Mouse (Mus musculus): ENCODE results near the gene Tmprss9.

Gene Tmprss9

DNA sequence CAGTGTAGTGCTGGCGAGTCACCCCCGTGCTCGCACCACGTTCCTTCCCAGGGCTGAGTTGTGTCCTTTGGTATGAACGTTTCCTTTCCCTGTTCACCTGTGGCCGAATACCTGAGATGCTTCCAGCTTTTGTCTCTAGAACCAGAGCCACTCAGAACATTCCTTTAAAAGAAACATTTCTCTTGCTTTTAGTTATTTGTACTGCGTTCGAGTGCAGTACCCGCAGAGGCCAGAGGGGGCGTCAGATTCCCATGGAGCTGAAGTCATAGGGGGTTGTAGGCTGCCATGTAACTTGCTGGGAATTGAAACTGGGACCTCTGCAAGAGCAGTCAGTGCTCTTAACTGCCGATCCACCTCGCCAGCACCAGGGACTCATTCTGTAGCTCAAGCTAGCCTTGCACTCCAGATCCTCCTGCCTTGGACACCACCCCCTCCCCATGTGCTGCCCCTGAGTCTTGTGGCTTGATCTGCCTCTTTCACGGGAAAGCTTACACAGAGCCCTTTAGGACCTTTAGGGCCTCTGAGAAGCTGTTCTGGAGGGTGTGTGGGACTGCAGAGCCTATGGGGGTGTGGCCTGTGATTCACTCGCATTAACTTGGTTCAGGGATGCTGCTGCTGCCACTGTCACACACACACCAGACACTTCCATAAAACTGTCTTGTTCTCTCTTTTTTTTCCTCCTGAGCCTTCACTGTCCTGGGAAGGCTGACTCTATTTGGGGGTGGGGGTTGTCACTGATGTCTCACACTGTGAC is 75.2 kb downstream of the Tmprss9 start:
- H3K4me3 ChIP-seq (replicated peaks; ENCODE audit: low read length): peak overlapping the region; percentile 71
- no peak for TF ChIP-seq NANOG (IDR thresholded peaks at IDR 0.05; ENCODE audit: borderline replicate concordance, low read length)
- peak; percentile 96 for TF ChIP-seq CTCF (conservative IDR thresholded peaks at IDR 0.05; ENCODE audit: low read length)
- H3K27me3 ChIP-seq (ENCODE audit: insufficient read depth, low read length): no peaks in the 10 kb centered on the region
- H3K36me3 ChIP-seq (ENCODE audit: insufficient read depth, low read length): no peaks in the 10 kb centered on the region
- no peaks in the 10 kb centered on the region for H3K9me3 ChIP-seq (ENCODE audit: low read length)
- peaks cover 96% of the 10 kb centered on the region for H3K4me1 ChIP-seq (replicated peaks; ENCODE audit: low read depth, low read length)

DNA sequence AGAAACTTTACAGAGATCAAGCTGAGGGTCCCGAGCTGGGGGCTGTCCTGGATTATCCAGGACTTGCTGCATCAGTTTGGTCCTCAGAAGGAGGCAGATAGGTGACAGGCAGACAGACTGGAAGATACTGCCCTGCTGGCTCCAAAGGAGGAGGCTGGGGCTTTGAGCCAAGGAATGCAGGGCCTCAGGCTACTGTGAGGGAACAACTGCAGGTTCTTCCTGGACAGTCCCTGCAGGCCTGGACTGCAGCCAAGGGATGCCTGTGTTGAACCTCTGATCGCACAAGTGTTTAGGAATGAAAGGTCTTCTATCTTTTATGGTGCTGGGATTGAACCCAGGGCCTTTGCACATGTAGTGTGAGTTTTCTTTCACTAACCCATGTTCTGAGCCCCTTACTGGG is 76.2 kb downstream of the Tmprss9 start:
- H3K4me3 ChIP-seq (replicated peaks; ENCODE audit: low read length): peak overlapping the region; percentile 71
- TF ChIP-seq NANOG (IDR thresholded peaks at IDR 0.05; ENCODE audit: borderline replicate concordance, low read length) (no peak), CTCF (conservative IDR thresholded peaks at IDR 0.05; ENCODE audit: low read length) (no peak), POU5F1 (IDR thresholded peaks at IDR 0.05; ENCODE audit: borderline replicate concordance, low read length) (no peak)
- H3K9me3 ChIP-seq (ENCODE audit: low read length): no peaks in the 10 kb centered on the region
- H3K27me3 ChIP-seq (ENCODE audit: insufficient read depth, low read length): no peaks in the 10 kb centered on the region
- H3K4me1 ChIP-seq (replicated peaks; ENCODE audit: low read depth, low read length): peaks cover 96% of the 10 kb centered on the region
- H3K36me3 ChIP-seq (ENCODE audit: insufficient read depth, low read length): no peaks in the 10 kb centered on the region

DNA sequence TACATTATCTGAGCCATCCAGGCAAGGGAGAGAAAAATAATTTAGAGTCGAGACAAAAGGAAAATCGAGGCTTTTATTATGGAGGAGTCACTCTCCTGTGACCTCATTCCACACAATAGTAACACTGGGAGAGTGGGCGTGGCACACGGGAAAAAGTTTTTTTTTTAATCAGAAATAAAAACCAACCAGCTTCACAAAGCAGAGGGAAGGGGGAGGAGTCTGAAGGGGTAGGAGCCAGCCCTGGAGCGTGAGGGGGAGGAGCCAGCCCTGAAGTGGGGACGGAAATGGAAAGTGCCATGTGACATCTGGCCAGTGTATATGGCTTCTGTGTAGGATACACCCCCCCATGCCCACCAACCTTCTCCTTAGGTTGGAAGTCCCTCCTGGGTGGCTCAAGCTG is 76.9 kb downstream of the Tmprss9 start:
- TF ChIP-seq NANOG (IDR thresholded peaks at IDR 0.05; ENCODE audit: borderline replicate concordance, low read length) (no peak), CTCF (conservative IDR thresholded peaks at IDR 0.05; ENCODE audit: low read length) (no peak), POU5F1 (IDR thresholded peaks at IDR 0.05; ENCODE audit: borderline replicate concordance, low read length) (no peak)
- no peaks in the 10 kb centered on the region for H3K27me3 ChIP-seq (ENCODE audit: insufficient read depth, low read length)

DNA sequence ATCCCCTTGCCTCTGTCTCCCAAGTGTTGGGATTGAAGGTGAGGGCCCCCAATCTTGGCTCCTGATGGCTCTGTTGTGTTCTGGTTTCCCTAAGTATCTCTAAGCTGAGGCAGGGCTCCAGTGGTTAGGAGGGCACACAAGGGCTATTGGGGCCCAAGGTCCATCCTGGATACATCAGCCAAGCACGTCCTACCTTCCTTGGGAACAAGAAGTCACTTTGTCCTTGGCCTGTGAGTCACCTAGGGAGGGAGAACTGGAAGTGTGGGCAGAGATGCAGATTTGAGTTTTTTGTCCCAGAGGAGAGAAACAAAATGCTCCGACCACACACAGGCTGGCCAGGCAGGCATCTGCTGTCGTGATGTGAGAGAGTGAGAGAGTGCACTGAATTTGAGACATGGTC is 77.4 kb downstream of the Tmprss9 start:
- no peaks in the 10 kb centered on the region for H3K9me3 ChIP-seq (ENCODE audit: low read length)
- H3K4me1 ChIP-seq (replicated peaks; ENCODE audit: low read depth, low read length): peaks cover 94% of the 10 kb centered on the region
- TF ChIP-seq CTCF (conservative IDR thresholded peaks at IDR 0.05; ENCODE audit: low read length): no peak
- TF ChIP-seq POU5F1 (IDR thresholded peaks at IDR 0.05; ENCODE audit: borderline replicate concordance, low read length): no peak
- no peak for TF ChIP-seq NANOG (IDR thresholded peaks at IDR 0.05; ENCODE audit: borderline replicate concordance, low read length)
- H3K27me3 ChIP-seq (ENCODE audit: insufficient read depth, low read length): no peaks in the 10 kb centered on the region
- H3K36me3 ChIP-seq (ENCODE audit: insufficient read depth, low read length): no peaks in the 10 kb centered on the region
- H3K4me3 ChIP-seq (replicated peaks; ENCODE audit: low read length): peak overlapping the region; percentile 71

More for the DNA sequence above, 76.9 kb downstream of the Tmprss9 start:
- Histone ChIP-seq H3K4me3 (replicated peaks; ENCODE audit: low read length) (peak overlapping the region; percentile 71), H3K4me1 (replicated peaks; ENCODE audit: low read depth, low read length) (peaks cover 96% of the 10 kb centered on the region), H3K9me3 (ENCODE audit: low read length) (no peaks in the 10 kb centered on the region), H3K36me3 (ENCODE audit: insufficient read depth, low read length) (no peaks in the 10 kb centered on the region)
